Mouse (Mus musculus): ENCODE measurements around the gene Pyroxd2.

Pyroxd2 gene

DNA sequence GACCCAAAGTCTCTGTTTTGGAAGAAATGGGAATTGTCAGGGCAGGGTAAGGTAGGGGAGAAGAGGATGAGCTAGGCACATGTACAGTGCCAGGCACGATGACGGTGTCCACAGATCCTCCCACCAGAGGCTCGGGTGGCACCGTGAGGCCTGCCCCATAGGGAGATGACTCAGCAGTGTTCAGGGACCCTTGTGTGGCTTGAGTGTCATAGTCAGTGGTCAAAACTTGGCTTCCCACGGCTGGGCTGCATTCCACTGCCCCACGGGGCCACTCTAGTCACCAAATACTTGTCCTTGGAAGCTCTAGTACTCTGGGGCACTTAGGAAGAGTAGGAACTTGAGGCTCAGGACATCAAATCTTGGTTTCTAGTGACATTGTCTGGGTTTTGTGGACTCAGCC, 4.1 kb upstream of the Pyroxd2 start:
- ChIA-PET POLR2A (interaction anchor here in 1 of 4 experiments (1.4 to 2.8 kb wide), 2 partner anchors 12 to 144 kb away, joined by 4 to 5 read pairs; partner anchors contain the start of gene Loxl4), CTCF (interaction anchor here in 2 of 4 experiments (0.6 kb wide), 2 partner anchors 362 to 713 kb away, joined by 3 to 4 read pairs; no protein-coding TSS in a partner anchor)

DNA sequence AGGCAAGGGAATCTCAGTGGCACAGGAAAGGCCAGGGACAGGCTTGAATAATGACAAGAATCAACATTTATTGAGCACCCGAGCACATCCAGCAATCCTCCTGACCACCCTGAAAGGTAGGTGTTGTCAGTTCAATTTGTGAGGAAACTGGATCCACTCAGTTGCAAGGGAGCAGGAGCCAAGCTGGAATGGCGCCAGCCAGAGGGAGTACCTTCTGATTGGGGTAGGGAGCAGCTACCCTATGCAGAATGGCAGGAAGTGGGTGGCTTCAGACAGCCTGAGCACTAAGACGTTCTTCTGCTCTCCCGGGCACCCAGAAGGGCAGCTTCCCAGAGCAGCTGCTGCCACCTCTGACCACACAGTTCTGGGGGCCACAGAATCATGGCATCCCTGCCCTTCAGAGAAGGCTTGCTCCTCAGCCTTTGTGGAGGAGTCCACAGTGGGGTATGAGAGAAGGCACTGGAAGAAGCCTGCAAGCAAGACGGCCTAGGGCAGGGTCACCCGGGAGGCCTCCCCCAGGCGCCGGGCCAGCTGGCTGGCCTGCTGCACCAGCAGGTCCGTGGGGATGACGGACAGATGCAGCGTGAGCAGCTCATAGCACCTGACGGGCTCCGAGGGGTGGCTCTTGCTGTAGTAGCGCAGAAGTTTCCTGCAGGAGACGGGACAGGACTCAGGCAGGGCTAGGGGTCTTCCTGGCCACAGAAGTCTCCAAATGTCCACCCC, 2.7 kb upstream of the Pyroxd2 start:
- CTCF ChIA-PET: interaction anchor here in 1 of 4 experiments (0.5 kb wide), 1 partner anchor 735 kb away, joined by 3 read pairs; no protein-coding TSS in a partner anchor
- POLR2A ChIA-PET: interaction anchor here in 2 of 4 experiments (0.8 to 2.8 kb wide), 6 partner anchors 9 to 324 kb away, joined by 3 to 5 read pairs (median 4); partner anchors contain the start of gene Loxl4 (in 1 of the 2)

DNA sequence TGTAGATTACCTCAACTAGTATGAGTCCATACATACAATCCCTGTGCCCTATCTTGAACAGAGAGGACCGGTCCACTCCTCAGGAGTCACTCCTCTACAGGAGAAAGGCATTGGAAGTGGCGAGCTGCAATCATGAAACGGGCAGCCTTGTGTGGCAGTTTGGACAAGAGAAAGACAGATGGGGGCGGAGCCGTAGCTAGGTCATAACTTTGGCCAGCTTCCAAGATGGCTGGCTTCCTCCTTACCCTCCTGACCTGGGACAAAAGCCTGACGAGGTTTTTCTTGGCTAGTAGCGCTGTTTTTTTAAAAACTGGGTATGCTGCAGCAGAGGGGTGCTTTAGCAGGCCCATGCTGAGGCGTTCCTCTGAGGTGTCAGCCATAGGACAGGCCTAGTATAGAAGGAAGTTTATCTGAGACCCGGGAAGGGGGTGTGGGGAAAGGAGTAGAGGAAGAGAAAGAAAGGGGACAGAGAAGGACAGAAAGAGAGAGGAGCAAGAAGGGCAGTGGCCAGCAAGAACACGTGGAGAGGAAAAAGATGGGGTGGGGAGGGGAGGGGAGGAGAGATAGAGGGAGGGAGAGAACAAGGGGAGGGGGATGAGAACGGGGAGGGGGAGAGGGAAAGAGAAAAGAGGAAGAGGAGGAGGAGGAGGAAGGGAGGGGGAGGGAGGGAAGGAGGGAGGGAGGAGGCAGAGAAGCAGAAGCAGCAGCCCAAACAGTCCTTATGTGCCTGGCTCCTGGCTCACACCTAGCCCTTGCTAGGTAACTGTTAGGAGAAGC, 754 bp upstream of the Pyroxd2 start:
- CTCF ChIA-PET: interaction anchor here (0.5 to 1.7 kb wide), 8 partner anchors 9 to 609 kb away, joined by 3 to 11 read pairs (median 4); partner anchors contain the start of gene Hps1 (in 1 of the 4)
- POLR2A ChIA-PET: interaction anchor here (0.6 to 1.9 kb wide), 21 partner anchors 9 to 682 kb away, joined by 3 to 16 read pairs (median 4); partner anchors contain the start of genes Crtac1 (in 1 of the 4) and Loxl4 (in 1 of the 4)

DNA sequence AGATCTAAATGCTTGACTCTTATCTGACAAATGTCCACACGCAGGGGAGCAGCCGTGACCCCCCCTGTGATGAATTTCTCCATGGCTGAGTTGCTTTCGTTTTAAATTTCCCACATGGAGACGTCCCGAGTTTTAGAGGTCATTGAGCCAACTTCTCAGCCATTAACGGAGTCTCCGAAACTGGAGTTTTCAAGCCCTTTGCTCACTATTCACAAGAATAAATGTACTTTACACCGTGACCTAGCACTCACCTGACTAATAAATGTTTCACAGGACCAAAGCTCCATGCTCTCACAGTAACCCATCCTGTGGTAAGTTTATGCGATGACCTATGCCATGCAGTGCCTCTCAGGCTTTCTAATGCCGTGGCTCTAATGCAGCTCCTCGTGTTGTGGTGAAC, 2.4 kb downstream of the Pyroxd2 start:
- CTCF ChIA-PET: no interaction called here
- POLR2A ChIA-PET: no interaction called here

DNA sequence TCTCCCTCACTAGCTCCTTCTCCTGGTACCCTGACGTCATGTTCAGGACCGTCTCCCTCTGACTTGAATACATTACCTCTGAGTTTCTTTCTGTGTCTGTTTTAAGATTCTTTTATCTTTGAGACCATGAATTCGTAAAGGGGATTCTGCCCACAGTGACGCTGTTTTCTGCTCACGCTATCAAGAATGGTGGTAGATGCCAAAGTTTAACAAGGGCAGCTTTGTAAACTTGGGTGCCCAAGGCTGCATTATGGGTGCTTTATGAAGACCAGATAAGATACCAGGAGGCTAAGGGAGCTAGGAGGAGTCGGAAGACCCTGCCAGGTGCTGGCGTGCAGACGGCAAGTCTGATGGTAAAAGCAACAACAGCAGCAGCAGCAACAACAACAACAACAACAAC, 5.9 kb downstream of the Pyroxd2 start:
- CTCF ChIA-PET: interaction anchor here in 1 of 4 experiments (0.7 kb wide), 1 partner anchor 29 kb away, joined by 3 read pairs; no protein-coding TSS in a partner anchor
- POLR2A ChIA-PET: interaction anchor here in 1 of 4 experiments (1.7 kb wide), 1 partner anchor 10 kb away, joined by 6 read pairs; no protein-coding TSS in a partner anchor

DNA sequence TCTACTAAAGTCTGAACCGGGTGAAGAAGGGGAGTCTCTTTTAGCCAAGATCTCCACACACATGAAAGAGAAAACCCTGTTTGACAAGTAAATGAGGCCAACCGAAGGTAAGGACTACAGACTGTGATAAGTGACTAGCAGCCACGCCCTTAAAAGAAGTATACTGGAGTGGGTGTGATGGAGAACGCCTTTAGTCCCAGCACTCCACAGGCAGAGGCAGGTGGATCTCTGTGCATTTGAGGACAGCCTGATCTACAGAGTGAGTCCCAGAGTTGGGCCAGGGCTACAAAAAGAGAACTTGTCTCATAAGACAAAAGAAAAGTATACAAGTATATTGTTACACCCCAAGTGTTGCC, 6.7 kb downstream of the Pyroxd2 start:
- POLR2A ChIA-PET: interaction anchor here in 1 of 4 experiments (0.7 kb wide), 1 partner anchor 83 kb away, joined by 3 read pairs; no protein-coding TSS in a partner anchor
- CTCF ChIA-PET: interaction anchor here in 1 of 4 experiments (2.3 kb wide), 1 partner anchor 92 kb away, joined by 18 read pairs; no protein-coding TSS in a partner anchor

DNA sequence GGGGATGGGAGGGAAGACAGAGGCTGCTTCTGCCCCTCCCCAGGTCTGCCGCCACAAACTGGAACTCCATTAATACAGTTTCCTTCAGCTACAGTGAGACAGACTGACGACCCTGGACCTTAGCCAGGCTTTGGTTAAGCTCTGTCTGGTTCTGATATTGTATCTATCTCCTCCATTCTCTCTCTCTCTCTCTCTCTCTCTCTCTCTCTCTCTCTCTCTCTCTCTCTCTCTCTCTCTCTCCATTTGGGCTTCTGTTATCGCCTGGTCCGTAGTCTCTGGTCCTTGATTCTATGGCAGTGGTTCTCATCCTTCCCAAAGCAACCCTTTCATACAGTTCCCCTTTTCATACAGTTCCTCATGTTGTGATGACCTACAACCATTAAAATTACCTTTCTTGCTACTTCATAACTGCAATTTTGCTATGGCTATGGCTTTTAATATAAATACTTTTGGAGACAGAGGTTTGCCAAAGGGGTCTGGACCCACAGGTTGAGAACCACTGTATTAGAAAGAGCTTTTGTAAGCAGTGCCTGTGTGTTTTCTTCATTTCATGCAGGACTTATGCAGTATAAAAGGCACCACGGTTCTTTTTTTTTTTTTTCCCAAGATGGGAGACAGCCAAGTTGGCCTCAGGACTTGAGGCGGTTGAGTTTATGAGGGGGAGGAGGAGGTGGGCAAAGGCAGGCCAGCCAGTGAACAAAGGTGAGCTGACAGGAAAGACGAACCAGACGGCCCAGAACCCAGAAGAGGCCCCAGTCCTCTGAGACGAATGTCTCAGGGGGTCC, 7.3 kb downstream of the Pyroxd2 start:
- POLR2A ChIA-PET: interaction anchor here in 2 of 4 experiments (0.7 to 1.4 kb wide), 4 partner anchors 8 to 82 kb away, joined by 3 to 7 read pairs (median 4); partner anchors contain the start of gene Pyroxd2 (in 1 of the 2)
- CTCF ChIA-PET: interaction anchor here (0.6 to 2.3 kb wide), 11 partner anchors 32 to 563 kb away, joined by 3 to 18 read pairs (median 5); no protein-coding TSS in a partner anchor

DNA sequence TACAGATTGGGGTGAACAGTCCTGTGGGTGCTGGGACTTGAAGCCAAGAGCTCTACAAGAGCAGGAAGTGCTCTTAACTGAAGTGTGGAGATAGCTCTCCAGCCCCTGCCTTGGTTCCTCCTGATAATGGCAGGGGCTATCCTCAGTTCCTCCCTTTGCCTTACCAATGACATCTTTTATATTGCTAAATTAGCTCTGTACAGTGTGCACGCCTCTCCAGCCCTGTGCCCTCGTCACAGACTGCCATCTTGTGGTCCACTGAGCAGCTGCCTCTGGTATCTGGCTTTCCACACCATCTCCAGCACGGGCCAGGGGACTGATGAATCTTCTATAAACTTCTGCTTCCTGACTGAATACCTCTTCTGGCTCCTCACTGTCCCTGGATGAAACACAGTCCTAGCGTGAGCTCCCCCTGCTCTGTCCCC, 8.4 kb downstream of the Pyroxd2 start:
- POLR2A ChIA-PET: interaction anchor here in 2 of 4 experiments (0.7 to 1.4 kb wide), 7 partner anchors 9 to 84 kb away, joined by 3 to 7 read pairs (median 4); partner anchors contain the start of gene Pyroxd2 (in 1 of the 2)
- CTCF ChIA-PET: interaction anchor here (0.5 to 2.3 kb wide), 39 partner anchors 8 to 562 kb away, joined by 3 to 18 read pairs (median 3); partner anchors contain the start of genes Hps1 (in 1 of the 4) and Pyroxd2 (in 1 of the 4)

DNA sequence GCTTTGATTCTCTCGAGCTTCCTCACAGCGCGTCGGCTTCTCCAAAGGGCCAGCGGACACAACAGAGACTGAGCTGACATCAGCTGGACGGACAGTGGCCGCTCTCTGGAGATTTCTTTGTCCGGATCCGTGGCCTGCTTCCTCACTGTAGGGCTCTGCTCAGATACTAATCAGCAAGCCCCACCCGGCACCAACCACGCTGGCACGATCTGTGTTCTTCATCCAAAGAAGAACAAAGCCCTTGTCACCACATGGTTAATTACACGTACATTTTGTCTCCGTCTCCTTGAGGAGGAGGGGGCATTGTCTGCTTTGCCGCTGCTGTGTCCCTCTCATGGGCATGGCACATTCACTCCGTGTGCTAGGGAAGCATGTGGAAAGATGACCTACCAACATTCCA, 9.3 kb downstream of the Pyroxd2 start:
- POLR2A ChIA-PET: interaction anchor here in 2 of 4 experiments (0.9 to 1.3 kb wide), 2 partner anchors 22 to 455 kb away, joined by 3 read pairs; no protein-coding TSS in a partner anchor
- CTCF ChIA-PET: interaction anchor here in 3 of 4 experiments (0.7 to 1.7 kb wide), 5 partner anchors 7 to 428 kb away, joined by 3 to 12 read pairs (median 5); partner anchors contain the start of gene Pyroxd2 (in 1 of the 3)

DNA sequence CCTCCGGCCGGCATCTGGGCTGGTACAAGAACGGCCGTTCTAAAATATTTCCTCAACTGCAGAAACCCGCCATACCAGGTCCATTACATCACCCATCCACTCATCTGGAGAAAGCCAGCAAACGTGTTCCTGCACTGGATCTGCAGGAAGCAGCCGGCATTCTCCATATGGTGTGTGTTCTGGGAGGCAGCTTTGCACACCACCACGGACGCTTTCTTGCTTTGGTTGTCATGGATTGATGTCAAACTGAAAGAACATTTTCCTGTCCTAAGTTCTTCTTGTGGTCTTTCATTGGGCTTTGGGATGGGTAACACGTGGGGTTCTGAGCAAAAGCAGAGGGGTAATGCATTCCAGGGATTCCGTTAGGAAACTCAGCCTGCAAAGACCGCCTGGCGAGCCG, 10.7 kb downstream of the Pyroxd2 start:
- ChIA-PET CTCF (interaction anchor here in 1 of 4 experiments (1.1 kb wide), 1 partner anchor 35 kb away, joined by 3 read pairs; no protein-coding TSS in a partner anchor), POLR2A (interaction anchor here in 1 of 4 experiments (1.4 kb wide), 1 partner anchor 11 kb away, joined by 3 read pairs; no protein-coding TSS in a partner anchor)

DNA sequence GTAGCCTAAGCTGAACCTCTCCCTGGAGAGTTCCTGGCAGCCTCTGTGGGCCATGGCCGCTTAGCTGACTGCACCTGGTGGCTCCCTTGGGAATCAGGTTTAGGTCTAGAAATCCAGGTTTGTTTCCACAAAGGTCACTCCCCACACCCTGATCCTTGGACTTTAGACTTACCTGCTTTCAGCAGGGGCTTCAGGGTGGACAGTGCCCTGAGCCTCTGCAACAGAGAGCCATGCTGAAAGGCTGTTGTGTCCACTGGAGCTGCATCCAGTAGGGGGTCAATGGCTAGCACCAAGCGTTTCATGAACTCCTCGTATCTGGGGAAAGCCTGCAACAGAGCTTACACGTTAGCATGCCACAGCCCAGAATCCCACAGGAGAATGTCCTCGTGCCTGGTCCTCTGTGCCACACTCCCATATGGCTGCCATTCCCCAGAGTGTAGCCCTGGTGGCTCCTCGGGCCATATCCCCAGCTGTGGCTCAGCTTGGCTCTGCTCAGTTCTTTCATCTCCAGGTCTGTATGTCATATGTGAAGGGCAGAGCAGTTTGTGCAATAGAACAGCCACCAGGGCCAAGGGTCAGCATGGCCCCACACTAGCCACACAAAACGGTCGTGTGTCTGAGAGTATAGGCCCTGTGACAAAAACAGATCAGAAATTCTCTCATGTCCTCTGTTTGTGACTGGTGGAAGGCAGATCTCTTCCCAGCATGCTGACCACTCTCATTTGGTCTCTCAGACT, 12.2 kb downstream of the Pyroxd2 start:
- POLR2A ChIA-PET: interaction anchor here in 2 of 4 experiments (0.6 to 1.4 kb wide), 2 partner anchors 13 to 113 kb away, joined by 3 read pairs; no protein-coding TSS in a partner anchor
- CTCF ChIA-PET: no interaction called here

DNA sequence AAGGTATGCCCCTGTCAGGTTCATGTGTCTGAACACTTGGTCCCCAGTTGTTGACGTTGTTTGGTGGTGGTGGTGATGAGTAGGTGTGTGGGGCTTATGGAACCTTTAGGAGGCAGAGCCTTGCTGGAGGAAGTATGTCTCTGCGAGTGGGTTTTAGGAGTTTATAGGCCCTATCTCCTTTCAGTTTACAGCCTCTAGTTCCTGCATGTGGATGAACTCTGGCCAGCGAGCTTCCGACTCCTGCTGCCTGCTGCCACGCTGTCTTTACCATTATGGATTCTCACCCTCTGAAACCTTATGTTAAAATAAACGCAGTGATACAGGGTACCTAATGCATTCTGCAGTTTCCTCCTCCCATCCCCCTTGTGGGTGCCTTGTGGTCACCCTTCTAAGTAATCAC, 12.8 kb downstream of the Pyroxd2 start:
- ChIA-PET POLR2A (no interaction called here), CTCF (no interaction called here)

DNA sequence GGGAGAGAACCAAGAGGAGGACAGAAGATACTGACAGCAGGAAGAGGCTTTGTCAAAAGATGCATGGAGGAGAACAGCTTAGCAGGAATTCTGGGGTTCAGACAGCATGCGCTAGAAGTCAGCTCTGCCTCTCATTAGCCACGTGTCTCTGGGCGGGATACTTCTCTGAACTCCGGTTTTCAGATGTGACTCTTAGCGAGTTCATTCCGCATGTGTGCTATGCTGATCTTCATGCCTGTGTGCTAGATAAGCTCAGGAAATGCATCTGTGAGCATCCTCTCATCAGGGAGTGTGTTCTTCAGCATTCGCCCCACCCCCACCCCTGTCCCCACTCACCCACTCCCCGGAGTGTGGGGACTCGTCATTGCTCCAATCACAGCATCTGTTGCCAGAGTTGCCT, 14.8 kb downstream of the Pyroxd2 start:
- POLR2A ChIA-PET: no interaction called here

DNA sequence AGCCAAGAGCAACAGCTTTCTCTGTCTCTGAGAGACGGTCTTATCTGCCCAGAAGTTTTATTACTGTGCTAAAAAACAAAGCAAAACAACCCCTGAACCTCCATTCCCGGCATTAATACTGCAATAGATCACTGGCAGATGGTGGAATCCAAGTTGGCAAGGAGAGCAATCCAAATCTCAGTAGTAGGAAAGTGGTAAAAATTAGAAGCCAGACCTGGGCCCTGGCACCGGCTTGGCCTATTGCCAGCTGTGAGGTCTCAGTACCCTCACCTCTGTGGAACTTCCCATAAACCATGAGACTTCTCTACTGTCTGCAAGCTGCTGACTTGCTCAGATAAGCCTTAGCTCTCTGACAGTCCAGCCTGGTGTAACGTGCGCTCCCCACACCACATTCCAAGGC, 17.6 kb downstream of the Pyroxd2 start:
- ChIA-PET CTCF (no interaction called here), POLR2A (interaction anchor here in 2 of 4 experiments (1.4 to 1.5 kb wide), 2 partner anchors 17 to 23 kb away, joined by 3 read pairs; partner anchors contain the start of gene Pyroxd2 (in 1 of the 2))

More for the DNA sequence above, 14.8 kb downstream of the Pyroxd2 start:
- CTCF ChIA-PET: interaction anchor here in 1 of 4 experiments (0.6 kb wide), 1 partner anchor 416 kb away, joined by 3 read pairs; no protein-coding TSS in a partner anchor

DNA sequence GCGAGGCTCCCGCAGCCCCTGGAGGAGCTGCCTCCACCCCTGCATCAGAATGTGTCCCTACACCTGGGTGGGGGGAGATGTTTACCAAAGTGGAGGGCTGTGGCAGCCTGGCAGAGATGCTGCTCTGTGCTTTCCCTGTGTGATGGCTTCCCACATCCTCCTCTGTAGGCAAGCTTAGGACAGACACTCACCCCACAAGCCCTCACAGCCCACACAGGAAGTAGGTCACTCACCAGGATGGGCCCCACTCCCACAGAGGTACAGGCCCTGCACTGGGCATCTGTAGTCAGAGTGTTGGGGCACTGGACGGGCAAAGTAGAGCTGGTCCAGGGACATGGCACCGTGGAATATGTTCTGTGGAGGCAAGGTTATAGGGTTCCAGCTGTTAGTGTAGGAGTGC, 25.2 kb downstream of the Pyroxd2 start:
- ChIA-PET CTCF (interaction anchor here in 1 of 4 experiments (0.6 kb wide), 1 partner anchor 1048 kb away, joined by 4 read pairs; no protein-coding TSS in a partner anchor), POLR2A (no interaction called here)

DNA sequence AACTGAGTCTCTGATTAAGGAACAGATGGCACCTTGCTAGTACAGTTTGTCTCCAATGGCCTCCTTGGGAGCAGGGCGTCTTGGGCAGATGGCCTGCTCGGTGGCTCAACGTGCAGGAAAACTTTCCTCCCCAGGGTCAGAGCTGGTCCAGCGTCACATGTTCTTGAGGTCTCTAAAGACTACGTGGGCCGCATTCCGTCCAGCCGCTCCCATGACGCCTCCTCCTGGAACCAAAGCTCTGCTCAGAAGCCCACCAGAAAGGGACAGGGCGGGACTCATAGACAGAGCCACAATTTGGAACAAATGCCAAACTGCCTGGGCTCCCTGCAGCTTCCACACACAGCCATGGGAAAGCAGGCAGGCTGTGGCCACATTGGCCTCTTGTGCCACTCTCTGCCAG, 25.8 kb downstream of the Pyroxd2 start:
- CTCF ChIA-PET: no interaction called here
- POLR2A ChIA-PET: interaction anchor here in 2 of 4 experiments (0.5 to 1.3 kb wide), 2 partner anchors 38 to 1788 kb away, joined by 3 to 4 read pairs; no protein-coding TSS in a partner anchor

DNA sequence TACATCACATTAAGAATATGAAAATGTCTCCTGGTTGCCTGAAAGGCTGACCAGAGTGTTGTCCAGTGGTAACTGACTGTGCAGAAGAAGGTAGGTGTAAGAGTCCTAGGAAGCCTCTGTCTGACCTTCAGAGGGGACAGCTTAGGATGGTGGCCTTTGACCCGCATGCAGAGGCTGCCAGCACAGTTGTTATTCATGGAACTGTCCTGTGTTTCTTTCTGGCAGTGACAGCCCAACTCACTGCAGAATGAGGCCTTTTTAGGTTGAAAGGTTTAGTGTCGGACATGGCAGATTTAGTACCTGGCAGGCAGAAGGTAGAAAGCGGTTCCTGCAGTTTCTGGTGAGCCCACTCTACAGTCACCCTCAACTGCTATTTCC, 26.6 kb downstream of the Pyroxd2 start:
- ChIA-PET POLR2A (interaction anchor here in 1 of 4 experiments (1.3 kb wide), 1 partner anchor 39 kb away, joined by 3 read pairs; no protein-coding TSS in a partner anchor), CTCF (no interaction called here)

Measured in embryonic stem cell, embryonic (primary cell).